Mouse (Mus musculus): ENCODE measurements around the gene Gm17428.

Gm17428 gene

DNA sequence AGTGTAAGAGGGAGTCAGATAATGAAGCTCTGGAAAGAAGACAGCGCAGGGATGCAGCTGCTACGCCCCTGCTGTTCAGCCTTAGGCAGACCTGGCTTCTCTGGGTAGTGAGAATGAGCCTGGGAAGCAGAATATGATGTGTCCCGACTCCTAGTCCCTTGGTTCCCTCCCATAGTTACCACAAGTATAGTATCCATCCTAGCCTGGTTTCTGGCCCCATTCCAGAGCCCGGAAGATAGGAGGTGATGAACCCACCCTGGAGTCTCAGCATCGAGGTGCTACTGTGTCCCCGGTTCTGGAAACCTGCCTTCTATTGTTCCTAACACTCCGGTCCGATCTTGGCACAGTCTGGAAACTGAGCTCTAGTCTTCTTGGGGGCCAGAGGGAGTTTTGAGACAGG lies 31.7 kb downstream of the Gm17428 start:
- DNase-seq (ENCODE audit: low read depth, low spot score), result no peak

DNA sequence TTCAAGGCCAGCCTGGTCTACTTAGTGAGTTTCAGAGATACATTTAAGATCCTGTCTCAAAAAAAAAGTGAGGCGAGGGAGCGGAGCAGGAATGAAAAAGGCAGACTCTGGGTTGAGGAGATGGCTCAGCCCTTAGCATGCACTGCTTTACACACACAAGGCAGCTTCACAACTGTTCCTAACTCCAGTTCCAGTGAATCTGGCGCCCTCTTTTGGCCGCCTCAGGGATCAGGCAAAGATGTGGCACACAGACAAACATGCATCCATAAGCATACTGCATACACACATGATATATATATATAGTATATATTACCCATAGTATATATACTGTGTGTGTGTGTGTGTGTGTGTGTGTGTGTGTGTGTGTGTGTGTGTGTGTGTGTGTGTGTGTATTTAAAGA lies 34.4 kb downstream of the Gm17428 start:
- DNase-seq (ENCODE audit: low read depth, low spot score), result peak; percentile 33

DNA sequence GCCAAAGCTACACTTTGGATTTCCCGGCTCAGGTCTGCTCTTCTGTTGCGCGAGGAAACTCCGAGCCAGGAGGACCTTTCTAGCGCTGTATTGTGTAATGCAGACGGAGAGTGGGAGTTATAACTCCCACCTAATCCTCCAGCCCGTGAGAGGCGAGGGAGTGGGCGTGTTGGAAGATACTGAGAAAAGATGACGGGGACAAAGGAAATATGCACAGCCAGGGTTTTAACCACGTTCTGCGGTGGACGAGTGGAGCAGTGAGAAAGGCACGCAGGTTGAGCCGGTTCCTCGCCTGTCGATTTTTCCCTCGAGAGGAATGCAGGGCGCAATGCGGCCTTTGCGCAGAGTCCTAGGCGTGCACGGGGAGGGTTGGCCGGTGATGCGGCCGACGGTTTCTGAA lies 37.9 kb downstream of the Gm17428 start:
- DNase-seq (ENCODE audit: low read depth, low spot score), result peak; percentile 31

DNA sequence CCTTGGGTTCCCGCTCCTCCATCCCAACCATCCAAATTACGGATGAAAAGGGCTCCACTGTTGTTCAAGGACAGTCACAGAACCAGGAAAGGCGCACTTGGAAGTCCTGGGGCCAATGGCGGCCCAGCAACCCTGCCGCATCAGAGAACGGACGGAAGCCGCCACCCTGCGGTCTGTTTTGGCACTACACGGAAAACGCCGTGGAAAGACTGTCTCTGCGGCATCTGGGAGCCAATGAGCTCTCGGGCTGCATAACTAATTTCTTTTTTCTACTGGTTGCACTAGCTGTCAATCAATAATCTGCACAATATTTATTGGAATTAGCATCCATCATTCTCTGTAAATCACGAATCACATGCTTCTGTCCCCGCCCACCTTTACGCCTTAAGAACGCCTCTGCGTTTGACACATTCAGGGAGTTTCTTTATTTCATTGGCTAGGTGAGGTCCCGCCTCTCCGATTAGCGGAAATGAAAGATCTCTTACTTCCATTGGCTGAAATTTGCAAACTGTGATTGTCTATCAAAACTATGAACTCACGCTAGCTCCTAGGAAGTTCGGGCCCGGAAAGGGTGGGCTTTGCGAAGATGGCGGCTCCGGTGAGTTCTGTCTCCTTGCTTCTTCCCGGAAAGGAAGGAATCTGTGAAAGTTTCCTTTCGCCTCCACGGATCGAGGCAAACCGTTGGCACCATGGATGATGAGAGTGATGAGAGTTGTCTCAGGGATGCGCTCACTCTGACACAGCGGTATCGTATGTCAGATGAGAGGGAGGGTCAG lies 38.4 kb downstream of the Gm17428 start, which contains the start of gene Ngdn:
Ngdn (plus strand) TSS at position 464 of the 776 bp plus-strand sequence.
- DNase-seq (ENCODE audit: low read depth, low spot score), result peak; percentile 93

DNA sequence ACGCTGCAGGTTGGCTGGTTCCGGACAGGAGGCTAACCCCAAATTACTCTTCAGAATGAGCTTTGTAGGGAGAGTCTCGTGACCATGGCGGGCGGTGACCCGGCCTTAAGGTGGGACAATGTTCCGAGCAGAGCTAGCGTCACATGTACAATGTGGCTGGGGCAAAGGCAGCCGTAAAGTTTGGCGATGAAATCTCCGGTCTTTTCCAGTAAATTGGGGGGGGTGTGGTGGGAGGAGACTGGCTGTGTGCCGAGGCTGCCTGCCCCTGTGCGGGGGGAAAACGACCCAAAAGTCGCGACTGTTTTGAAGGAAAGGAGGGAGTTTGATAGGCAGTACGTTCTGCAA lies 39.0 kb downstream of the Gm17428 start:
- DNase-seq (ENCODE audit: low read depth, low spot score), result no peak

DNA sequence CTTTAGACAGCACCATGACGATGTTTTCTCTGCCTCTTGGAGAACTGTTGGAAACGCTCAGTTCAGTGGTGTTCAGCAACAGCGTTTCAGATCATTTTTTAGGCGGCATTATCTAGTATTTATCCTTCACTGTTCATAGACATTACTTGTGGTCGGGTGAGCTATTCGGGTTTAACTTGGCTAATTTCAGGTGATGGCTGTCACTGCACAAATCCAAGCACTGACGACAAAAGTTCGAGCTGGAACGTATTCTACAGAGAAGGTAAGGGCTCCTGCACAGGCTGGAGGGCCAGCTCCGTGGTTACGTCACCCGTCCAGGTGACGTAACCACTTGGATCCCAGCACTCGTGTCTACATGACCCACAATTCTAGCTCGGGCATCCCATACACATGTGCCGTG lies 40.1 kb downstream of the Gm17428 start:
- no peak for DNase-seq (ENCODE audit: low read depth, low spot score)

DNA sequence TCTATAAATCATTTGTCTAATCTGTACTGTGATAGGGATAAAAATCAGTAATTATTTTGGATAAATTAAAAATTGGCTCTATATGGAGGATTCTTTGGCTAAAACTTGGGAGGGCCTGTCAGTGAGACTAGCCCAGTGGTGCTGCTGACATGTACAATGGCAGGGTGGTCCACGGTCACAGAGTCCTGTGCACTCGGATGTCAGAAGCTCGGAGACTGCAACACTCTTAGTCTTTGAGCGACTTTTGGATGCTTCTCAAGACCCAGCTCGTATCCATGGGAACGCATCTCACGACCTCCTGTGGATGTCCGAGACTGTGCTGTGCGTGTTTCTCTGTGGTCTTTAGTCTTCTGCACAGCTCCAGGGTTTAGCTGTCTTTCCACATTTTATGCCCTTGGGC lies 43.7 kb downstream of the Gm17428 start:
- DNase-seq (ENCODE audit: low read depth, low spot score), result no peak

DNA sequence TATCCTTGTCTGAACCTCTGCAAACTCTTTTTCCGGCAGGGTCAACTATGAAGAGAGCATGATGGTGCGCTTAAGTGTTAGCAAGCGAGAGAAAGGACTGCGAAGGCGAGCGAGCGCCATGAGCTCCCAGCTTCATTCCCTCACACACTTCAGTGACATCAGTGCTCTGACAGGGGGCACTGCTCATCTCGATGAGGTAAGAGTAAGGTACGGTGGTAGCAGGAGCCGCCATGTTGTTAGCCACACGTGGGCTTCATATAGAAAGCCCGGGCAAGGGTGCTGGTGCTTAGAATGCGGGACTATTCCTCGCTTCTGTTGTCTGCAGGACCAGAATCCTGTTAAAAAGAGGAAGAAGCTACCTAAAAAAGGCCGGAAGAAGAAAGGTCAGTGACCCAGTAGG lies 46.3 kb downstream of the Gm17428 start:
- no peak for DNase-seq (ENCODE audit: low read depth, low spot score)

DNA sequence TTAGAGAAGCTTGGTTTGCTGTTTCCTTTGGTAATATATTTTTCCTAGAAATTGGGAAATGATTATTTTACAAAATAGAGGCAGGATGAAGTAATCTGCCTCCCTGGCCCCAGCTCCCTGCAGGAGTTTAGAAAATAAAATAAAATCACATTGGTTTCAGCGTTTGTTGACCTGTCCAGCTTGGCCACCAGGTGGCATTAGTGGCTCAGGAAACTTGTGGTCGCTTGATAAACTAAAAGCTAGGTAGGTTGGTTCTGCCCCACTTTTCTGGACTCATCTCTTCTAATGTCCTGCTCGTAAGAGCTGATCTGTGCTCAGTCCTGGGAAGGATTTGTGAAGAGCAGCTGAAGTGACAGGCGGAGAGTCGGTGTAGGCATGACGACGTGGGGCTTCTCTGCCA lies 47.5 kb downstream of the Gm17428 start:
- no peak for DNase-seq (ENCODE audit: low read depth, low spot score)

DNA sequence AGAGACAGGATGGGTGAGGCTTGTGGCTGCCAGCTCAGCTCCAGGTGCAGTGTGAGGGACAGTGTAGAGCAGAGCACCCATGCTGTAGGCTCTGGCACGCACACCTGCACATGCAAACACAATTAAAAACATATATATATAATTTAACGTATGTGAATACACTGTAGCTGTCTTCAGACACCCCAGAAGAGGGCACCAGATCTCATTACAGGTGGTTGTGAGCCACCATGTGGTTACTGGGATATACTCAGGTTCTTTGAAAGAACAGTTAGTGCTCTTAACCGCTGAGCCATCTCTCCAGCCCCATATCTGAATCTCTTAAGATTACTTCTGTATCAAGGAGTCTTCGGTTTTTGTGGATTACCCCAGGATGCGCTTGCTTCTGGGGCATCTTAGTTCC lies 48.8 kb downstream of the Gm17428 start:
- no peak for DNase-seq (ENCODE audit: low read depth, low spot score)

Measured in WW6 (cell line).